Mouse (Mus musculus) embryo, embryonic 10 days (tissue): ENCODE measurements around the gene Nmrk1.

ENCODE experiments used
- DNase-seq: peaks from one replicate; pipeline ENCODE4 v3.0.0-alpha.2; 2015; ENCODE audit warnings: low spot score

The Nmrk1 gene

DNA sequence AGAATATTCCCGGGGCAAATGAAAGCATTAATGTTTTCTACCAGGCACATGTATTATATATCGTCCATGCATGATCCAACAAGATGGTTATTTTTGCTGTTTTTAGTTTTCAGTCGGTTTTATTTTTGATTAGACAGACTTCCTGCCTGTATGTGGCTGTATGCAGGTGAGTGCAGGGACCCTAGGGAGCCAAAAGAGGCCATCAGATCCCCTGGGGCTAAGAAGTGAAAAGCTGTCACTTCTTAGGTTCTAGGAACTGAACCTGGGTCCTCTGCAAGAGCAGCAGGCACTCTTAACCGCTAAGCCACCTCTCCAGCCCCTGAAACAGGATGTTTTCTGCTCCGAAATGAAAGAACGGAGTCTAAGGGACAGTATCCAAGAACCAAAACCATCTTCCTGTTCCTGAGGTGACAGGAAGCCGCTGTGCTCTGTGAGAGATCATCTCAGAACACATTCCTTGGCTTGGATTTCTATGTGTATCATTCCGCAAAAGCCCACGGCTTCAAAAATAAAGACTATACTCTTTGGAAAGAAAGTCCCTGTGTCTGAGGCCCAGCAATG lies 16.0 kb upstream of the Nmrk1 start:
- no peak for DNase-seq

GRCm38 (mm10) chr19:18617504-18617903 lies 14.2 kb upstream of the Nmrk1 start:
- no peak for DNase-seq

DNA sequence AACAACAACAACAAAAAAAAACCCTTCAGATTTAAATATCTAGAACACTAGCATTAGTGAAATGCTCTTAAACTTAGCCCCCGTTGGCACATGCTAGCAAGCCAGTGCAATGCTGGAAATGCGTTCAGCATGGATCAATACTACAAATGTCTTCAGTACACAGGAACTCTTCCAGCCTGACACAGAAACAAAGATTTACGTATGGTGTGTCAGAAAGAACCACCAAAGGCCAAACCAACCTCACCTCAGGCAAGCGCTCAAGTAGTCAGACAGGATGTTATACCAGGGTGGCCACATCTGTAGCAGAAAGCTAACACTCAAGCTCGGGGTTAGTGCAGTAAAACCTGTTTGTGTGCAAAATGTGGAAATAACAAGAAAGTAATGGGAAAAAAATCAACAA lies 12.7 kb upstream of the Nmrk1 start:
- DNase-seq: no peak

DNA sequence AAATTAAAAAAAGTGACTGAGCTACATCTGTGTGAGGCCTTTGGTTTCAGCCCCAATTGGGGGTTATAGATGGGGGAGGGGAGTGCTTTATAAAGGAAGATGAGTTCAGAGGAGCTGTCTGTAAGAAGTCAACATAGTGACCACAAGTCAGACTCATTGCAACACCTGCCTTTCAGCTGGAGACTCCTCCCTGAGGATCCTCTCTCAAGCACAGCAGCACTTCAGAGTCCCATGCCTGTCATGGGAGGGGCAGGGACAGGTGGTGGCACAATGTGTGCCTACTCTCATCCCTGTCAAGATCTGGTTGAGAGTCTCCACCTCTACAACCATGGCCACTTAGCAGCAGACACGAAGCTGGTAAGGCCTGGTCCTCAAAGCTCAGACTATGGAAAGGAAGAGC lies 12.1 kb upstream of the Nmrk1 start:
- DNase-seq: no peak

DNA sequence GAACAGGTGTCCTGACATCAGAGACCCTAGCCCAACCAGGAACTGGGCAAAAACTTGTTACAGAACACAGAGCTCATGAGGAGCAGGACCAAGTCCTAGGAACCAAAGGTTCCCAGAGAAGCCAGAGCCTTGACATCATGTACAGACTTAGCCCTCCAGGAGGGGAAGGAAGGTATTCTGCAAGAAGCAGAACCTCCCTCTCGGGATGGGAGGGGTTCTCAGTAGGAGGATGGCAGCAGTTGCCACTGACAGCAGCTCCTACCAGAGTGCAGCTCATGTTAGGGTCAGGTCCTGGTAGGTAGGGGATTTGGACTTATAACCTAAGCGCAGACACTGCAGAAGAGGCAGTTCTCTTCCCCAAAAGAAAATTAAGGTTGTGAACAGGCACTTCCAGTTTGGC lies 7.9 kb upstream of the Nmrk1 start:
- no peak for DNase-seq

DNA sequence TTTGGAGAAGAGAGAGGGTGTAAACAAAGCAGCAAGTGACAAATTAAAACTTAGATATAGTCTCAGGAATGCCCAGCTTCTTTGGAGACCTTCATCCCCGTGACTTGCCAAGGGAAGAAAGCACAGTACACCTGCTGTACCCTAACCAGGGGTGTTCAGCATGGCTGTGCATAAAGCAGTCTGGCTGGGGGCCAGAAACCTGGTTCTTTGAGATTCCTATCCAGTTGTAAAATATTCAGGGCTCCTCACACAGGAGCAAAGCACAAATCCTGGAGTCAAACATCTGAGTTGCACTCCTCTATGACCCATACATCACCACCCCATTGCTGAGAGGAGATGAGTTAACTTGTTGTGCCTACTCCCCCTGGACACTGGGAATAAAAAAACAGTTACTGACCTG lies 2.2 kb upstream of the Nmrk1 start:
- DNase-seq: no peak

- DNase-seq: peak; percentile 68
Observed at GRCm38 (mm10) chr19:18630221-18631119, 1.3 kb upstream of the Nmrk1 start.

DNA sequence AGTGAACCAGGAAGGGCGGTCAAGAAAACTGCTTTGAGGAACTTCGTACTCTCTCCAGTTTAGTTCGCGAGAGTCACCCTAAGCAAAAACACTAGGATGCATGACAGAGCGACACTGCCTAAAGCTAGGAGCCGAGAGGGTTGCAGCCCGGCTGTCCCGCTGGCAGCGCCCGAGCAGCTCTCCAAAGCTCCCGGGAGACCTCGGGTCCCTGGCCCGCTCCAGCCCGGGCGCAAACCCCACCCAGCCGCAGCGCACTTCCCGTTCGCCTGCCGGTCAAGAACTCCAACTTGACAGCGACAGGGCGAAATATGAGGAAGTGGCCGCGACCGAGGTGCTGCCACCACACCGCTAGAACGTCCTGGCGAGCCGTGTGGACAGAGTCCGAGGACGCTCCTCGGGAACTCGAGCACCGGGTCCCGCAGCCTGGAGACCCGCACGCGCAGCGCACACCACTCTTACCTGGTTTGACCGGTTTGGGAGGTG lies 548 bp upstream of the Nmrk1 start:
- peak; percentile 58 for DNase-seq

DNA sequence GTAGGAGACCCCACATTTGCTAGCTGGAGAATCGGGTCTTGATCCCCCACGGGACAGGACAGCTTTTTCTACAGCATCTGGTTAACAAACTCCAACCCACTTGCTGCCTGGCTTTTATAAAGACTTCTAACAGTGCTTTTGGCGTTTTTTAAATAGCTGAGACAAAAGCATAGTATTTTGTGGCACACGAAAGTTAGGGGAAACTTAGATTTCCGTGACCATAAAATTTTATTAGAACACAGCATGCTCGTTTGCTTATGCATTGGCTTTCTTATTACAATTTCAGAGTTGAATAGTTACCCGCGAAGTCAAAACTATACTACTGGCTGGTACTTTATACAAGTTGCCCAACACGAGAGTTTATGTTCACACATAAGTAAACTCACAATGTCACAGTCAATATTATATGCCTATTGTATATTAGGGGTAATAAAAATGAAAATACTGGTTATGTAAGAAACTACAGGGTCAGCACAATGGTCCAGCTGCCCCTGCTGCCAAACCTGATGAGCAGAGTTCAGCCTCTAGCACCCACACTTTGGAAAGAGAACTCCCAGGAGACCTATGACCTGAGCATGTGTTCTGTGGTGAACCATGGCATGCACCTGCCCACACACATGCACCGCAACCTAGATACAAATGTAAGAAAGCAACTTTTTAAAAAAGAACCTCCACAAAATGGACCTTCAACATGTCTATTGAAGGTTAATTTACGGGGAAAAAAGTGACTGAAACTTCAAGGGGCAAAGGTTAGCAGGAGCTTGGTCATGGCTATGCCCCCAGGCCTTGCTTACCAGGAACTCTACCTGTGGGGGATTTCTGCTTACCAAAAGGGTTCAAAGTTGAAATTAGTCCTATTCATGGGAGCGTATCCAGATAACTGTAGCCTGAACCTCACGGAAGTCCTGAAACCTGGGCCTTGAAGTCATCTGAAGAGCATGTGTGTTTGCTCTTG lies 758 bp downstream of the Nmrk1 start:
- no peak for DNase-seq

- DNase-seq: no peak
Observed at GRCm38 (mm10) chr19:18637954-18638353, 6.2 kb downstream of the Nmrk1 start.

DNA sequence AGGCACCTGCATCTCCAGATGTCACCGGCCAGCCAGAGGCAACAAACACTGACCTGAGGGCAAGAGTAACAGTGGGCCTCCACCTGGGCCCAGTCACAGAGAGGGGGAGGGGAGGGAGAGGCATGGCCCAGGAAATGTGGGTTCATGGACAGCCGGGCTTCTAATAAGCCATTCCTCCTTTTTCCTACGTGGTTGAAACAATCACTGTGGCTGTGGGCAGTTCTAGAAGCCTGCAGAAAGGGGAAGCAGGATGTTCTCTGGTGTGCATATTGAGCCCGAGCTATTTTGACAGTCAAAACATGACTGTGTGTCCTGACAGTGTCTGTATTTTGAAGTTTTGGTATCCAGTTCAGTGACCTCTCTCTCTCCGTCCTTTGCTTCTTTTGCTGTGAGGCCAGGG lies 7.2 kb downstream of the Nmrk1 start:
- DNase-seq: no peak

- no peak for DNase-seq
Observed at GRCm38 (mm10) chr19:18639552-18639951, 7.8 kb downstream of the Nmrk1 start.

DNA sequence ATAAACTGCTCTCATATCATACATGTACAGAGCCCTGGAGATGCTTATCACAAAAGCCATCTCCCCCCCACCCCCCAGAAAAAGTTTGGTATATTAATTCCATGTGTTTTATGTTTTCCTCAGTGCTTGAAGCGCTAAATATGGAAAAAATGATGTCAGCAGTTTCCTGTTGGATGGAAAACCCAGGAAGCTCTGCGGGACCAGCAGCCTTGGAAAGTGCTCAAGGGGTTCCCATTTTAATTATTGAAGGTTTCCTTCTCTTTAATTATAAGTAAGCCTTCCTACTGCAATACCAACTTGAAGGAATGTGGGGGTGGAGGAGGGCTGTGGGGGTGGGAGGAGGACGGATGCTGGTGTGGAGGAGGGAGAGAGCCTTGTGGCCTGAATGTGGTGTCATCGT lies 9.3 kb downstream of the Nmrk1 start:
- DNase-seq: no peak

DNA sequence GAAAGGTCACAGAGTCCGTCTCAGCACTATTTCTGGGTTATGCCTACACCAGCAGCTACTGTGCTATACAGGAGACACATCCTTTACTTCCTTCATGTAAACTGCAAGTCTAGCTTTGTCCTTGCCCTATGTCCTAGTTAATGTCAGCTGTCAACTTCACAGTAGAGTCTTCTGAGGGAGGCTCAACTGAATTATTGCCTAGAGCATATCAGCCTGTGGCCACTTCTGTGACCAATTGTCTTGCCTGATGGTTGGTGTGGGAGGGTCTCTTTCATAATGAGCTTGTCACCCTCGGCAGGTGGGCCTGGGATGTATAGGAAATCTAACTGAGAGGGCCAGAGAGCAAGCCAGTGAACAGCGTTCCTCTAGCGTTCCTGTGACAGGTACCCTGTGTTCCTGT lies 11.7 kb downstream of the Nmrk1 start:
- DNase-seq: no peak

DNA sequence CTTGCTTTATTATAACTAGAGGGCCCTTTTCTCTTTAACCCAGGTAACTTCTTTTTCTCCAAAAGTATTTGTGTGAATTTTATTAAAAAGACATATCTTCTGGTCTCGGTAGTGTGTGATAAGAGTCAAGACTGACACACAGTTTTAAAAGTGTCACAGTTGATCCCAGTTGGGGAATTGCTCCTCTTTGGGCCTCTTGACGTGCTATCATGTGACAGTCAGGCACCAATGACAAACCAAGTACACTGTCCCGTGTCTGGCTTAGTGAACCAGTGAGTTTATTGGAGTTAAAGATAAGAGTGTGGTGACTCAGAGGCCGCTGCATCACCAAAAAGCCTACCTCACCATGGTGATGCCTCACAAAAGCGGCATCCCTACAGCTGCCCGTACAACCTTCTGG lies 12.3 kb downstream of the Nmrk1 start:
- DNase-seq: no peak

DNA sequence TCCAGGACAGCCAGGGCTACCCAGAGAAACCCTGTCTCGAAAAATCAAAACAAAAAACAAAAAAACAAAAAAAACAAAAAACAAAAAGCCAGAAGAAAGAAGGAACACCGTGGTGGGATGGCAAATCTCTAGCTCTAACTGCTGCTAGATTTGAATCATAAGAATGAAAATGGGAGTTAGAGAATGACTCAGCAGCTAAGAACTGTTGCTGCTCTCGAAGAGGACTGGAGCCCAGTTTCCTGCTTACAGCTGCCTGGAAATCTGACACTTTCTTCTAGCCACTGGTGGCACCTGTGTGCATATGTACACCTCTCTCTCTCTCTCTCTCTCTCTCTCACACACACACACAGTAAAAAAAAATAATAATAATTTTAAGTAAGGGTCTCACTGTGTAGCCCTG lies 14.6 kb downstream of the Nmrk1 start:
- no peak for DNase-seq

- DNase-seq: no peak
Observed at GRCm38 (mm10) chr19:18646853-18647420, 15.2 kb downstream of the Nmrk1 start.

- no peak for DNase-seq
Observed at GRCm38 (mm10) chr19:18647775-18648557, 16.2 kb downstream of the Nmrk1 start.

DNA sequence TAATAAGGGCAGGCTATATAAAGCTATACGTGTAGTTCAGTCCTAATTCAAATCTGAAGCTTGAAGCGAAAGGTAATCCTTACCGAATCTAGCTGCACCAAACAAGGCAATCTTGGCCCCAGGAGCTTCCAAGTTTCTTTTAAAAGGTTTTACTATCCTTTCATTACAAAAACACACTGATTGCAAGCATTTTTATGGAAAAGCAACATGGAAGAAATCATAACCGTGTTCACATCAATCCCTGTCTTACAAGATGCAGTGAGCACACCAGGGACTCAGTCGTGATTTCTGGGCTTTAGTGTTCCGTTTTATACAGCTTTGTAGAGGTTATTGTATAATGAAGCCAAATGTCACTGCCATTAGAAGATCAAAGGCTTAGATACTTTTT lies 16.8 kb downstream of the Nmrk1 start:
- DNase-seq: no peak

- DNase-seq: no peak
Observed at GRCm38 (mm10) chr19:18649955-18650354, 18.2 kb downstream of the Nmrk1 start.

GRCm38 (mm10) chr19:18650473-18650872 lies 18.7 kb downstream of the Nmrk1 start:
- DNase-seq: no peak
